Mouse (Mus musculus): ENCODE results near the gene Hdac7.

The Hdac7 gene

DNA sequence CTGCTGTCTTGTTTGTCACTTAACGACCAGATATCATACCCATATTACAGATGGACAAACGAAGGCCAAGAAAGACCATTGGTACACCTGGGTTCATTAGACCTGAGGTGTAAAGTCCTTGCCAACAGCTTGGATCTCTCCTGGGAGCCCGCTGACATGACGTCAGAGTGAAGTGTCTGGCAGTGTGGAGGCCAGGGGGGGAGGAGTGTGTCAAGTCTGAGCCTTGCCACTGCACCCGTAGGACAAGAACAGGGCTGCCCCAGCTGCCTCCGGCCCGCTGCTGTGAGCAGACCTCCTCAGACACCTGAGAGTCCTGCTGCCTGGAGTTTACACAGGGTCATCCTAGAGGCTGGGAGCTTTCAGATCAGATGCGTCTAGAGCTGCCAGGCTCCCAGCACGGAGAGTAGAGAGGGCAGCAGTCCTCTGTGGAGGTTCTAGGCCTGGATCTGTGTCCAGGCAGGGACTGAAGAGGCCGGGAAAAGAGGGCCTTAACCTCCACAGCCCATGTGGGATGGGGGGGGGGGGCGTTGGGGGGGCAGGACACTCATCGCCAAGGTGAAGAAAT is 100.3 kb downstream of the Hdac7 start:
- no peak for DNase-seq (ENCODE audit: low spot score)

- DNase-seq (ENCODE audit: low spot score) = no peak
Observed at GRCm38 (mm10) chr15:97743210-97743609, 101.1 kb downstream of the Hdac7 start.
